Comparison of ENCODE assay signal across 12 mouse cellular contexts in the genomic region with DNA sequence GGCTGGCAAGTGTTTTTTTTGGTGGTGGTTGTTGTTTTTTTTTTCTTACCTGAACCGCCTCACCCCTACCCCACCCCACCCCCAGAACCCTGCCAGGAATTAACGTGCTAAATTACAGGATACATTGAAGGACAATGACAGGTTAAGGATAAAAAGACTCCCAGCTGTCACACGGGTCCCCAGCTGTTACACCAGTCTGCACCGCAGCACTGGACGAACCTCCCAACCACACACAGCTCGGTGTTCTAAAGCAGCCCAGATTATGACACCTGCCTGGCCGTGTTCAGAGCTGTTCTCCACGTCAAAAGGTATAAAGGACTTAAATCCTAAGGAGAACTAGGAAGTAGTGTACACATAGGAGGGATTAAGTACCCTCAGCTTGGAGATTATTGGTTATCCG. TPM values are rescaled to one million over a fixed set of nuclear protein-coding genes. Genes with fewer than 3 reads are reported as not detected.
DNase-seq lines count a peak whose midpoint lies in the region; ATAC-seq lines count a peak whose summit lies in the region.
"Had no signal": no experiment of that assay in that cellular context is flagged by ENCODE, and none has a peak within 500 bp of the region (broad histone marks: within the 10 kb centered on the region; RNA-seq: fewer than 3 reads in every experiment).

No protein-coding gene starts in this region.

- H3K9ac ChIP-seq in limb, embryonic 12.5 days (replicated peaks) = no peak overlapping the region
- no peak overlapping the region for H3K9ac ChIP-seq in embryonic facial prominence, embryonic 12.5 days
- no peak overlapping the region for H3K9ac ChIP-seq in limb, embryonic 15.5 days
- H3K9ac ChIP-seq: liver, embryonic 14.5 days had no signal

- peak overlapping the region; percentile 83 for H3K27ac ChIP-seq in heart, embryonic 10.5 days
- peak overlapping the region; percentile 85; the same call in 1 of the 2 replicates for H3K27ac ChIP-seq in limb, embryonic 12.5 days
- no peak overlapping the region for H3K27ac ChIP-seq in limb, embryonic 10.5 days
- peak overlapping the region; percentile 66 for H3K27ac ChIP-seq in embryonic facial prominence, embryonic 12.5 days
- H3K27ac ChIP-seq in limb, embryonic 15.5 days = peak overlapping the region; percentile 82
- H3K27ac ChIP-seq: liver, embryonic 14.5 days had no signal

- no peak overlapping the region for H3K4me2 ChIP-seq in limb, embryonic 12.5 days
- no peak overlapping the region for H3K4me2 ChIP-seq in embryonic facial prominence, embryonic 12.5 days (replicated peaks)
- no peak overlapping the region for H3K4me2 ChIP-seq in limb, embryonic 15.5 days

- H3K9me3 ChIP-seq in heart, embryonic 10.5 days = no peaks in the 10 kb centered on the region
- no peaks in the 10 kb centered on the region for H3K9me3 ChIP-seq in limb, embryonic 12.5 days
- H3K9me3 ChIP-seq in limb, embryonic 10.5 days (replicated peaks) = no peaks in the 10 kb centered on the region
- H3K9me3 ChIP-seq in embryonic facial prominence, embryonic 12.5 days = no peaks in the 10 kb centered on the region
- no peaks in the 10 kb centered on the region for H3K9me3 ChIP-seq in limb, embryonic 15.5 days

- H3K4me3 ChIP-seq in heart, embryonic 10.5 days = no peak overlapping the region
- no peak overlapping the region for H3K4me3 ChIP-seq in limb, embryonic 12.5 days (replicated peaks)
- H3K4me3 ChIP-seq in limb, embryonic 10.5 days = no peak overlapping the region
- no peak overlapping the region for H3K4me3 ChIP-seq in embryonic facial prominence, embryonic 12.5 days
- H3K4me3 ChIP-seq in limb, embryonic 15.5 days = no peak overlapping the region

- no peaks in the 10 kb centered on the region for H3K27me3 ChIP-seq in heart, embryonic 10.5 days (ENCODE audit: insufficient read depth, poor library complexity, severe bottlenecking)
- H3K27me3 ChIP-seq in limb, embryonic 12.5 days = no peaks in the 10 kb centered on the region
- H3K27me3 ChIP-seq in limb, embryonic 10.5 days (ENCODE audit: low read depth, poor library complexity, severe bottlenecking) = no peaks in the 10 kb centered on the region
- no peaks in the 10 kb centered on the region for H3K27me3 ChIP-seq in embryonic facial prominence, embryonic 12.5 days
- H3K27me3 ChIP-seq in limb, embryonic 15.5 days = no peaks in the 10 kb centered on the region

- 73% methylated on average over 9 of the region's 9 CpGs for WGBS in heart, embryonic 10.5 days
- 72% methylated on average over 9 of the region's 9 CpGs for WGBS in limb, embryonic 12.5 days
- WGBS in limb, embryonic 10.5 days = 74% methylated on average over 9 of the region's 9 CpGs
- WGBS in embryonic facial prominence, embryonic 12.5 days = 60% methylated on average over 9 of the region's 9 CpGs
- 59% methylated on average over 9 of the region's 9 CpGs for WGBS in limb, embryonic 15.5 days

- H3K36me3 ChIP-seq in heart, embryonic 10.5 days = peaks cover 3% of the 10 kb centered on the region
- H3K36me3 ChIP-seq in limb, embryonic 12.5 days = no peaks in the 10 kb centered on the region
- 0 out of 2 replicates have a peak, but pooled peaks cover 3% of the 10 kb centered on the region for H3K36me3 ChIP-seq in limb, embryonic 10.5 days
- H3K36me3 ChIP-seq in embryonic facial prominence, embryonic 12.5 days = no peaks in the 10 kb centered on the region
- H3K36me3 ChIP-seq in limb, embryonic 15.5 days = 0 out of 2 replicates have a peak, but pooled peaks cover 4% of the 10 kb centered on the region

- peaks cover 21% of the 10 kb centered on the region for H3K4me1 ChIP-seq in heart, embryonic 10.5 days
- H3K4me1 ChIP-seq in limb, embryonic 12.5 days (replicated peaks) = peaks cover 15% of the 10 kb centered on the region
- peaks cover 11% of the 10 kb centered on the region for H3K4me1 ChIP-seq in limb, embryonic 10.5 days
- peaks cover 13% of the 10 kb centered on the region for H3K4me1 ChIP-seq in embryonic facial prominence, embryonic 12.5 days
- H3K4me1 ChIP-seq in limb, embryonic 15.5 days = peaks cover 17% of the 10 kb centered on the region

- DNase-seq in heart, embryonic 10.5 days (ENCODE audit: low spot score) = no peak
- no peak for DNase-seq in heart, adult 8-10 months (ENCODE audit: low spot score)
- no peak for DNase-seq in limb, embryonic 10.5 days (ENCODE audit: low spot score)
- DNase-seq in right cerebral cortex, postnatal 25 days = no peak
- DNase-seq in embryo, embryonic 11 days = no peak
- DNase-seq: adrenal gland, adult 8-10 months; cerebellum, adult 8-10 months; thymus, postnatal 36 days had no signal

- 0 out of 2 replicates have a peak, but pooled peaks have one; percentile 30 for ATAC-seq in limb, embryonic 12.5 days (ENCODE audit: insufficient number of reproducible peaks, insufficient read depth, low FRiP score, low TSS enrichment, low read depth)
- ATAC-seq in embryonic facial prominence, embryonic 12.5 days (ENCODE audit: insufficient number of reproducible peaks, insufficient read depth, low FRiP score, low TSS enrichment) = no peak
- ATAC-seq in limb, embryonic 15.5 days (ENCODE audit: insufficient number of reproducible peaks, low FRiP score, low TSS enrichment, low read depth) = no peak

RNA-seq across cellular contexts. Expression of a gene that starts 58.0 kb away (rescaled TPM):
- polyA plus RNA-seq in heart, embryonic 10.5 days (2016; fragmentation: Nextera tagmentation; extraction: Ambion mirVana) = 92.6 and 106 TPM in 2 replicates
- 10 to 100 TPM; 33.6 to 36.4 (median 35.1) TPM for total RNA-seq in heart, adult 8-10 months (2022)
- 84.0 and 91.3 TPM in 2 replicates for polyA plus RNA-seq in limb, embryonic 12.5 days (2016; fragmentation: Nextera tagmentation; extraction: Ambion mirVana)
- polyA plus RNA-seq in limb, embryonic 10.5 days (2016; fragmentation: Nextera tagmentation; extraction: Ambion mirVana) = 109 and 113 TPM in 2 replicates
- polyA plus RNA-seq in embryonic facial prominence, embryonic 12.5 days (2016; fragmentation: Nextera tagmentation; extraction: Ambion mirVana) = 84.7 and 88.0 TPM in 2 replicates
- 84.2 and 84.8 TPM in 2 replicates for polyA plus RNA-seq in limb, embryonic 15.5 days (2015; fragmentation: Nextera tagmentation; extraction: Ambion mirVana)
